Mouse (Mus musculus) liver, embryonic 12.5 days (tissue): Measurements from ENCODE around the gene Nt5dc3. TPM values are rescaled to one million over a fixed set of nuclear protein-coding genes. Genes with fewer than 3 reads are reported as not detected.

Experiments
- ATAC-seq: fragments of 200-750 bp; cut with Nextera tagmentation; 2 replicates; pipeline ENCODE4 v1.8.0; 2017; ENCODE audit warnings: moderate number of reproducible peaks, mild to moderate bottlenecking, moderate library complexity
- H3K27ac ChIP-seq: fragments of 300-500 bp; sonication (generic); 2 replicates; pipeline ENCODE4 v1.5.1; 2016; ENCODE audit warnings: mild to moderate bottlenecking
- H3K27me3 ChIP-seq: fragments of 300-500 bp; sonication (generic); replicated peaks from 2 replicates; pipeline ENCODE4 v1.6.1; 2016; ENCODE audit warnings: mild to moderate bottlenecking, moderate library complexity
- H3K36me3 ChIP-seq: fragments of 300-500 bp; sonication (generic); 2 replicates; pipeline ENCODE4 v1.6.1; 2016; ENCODE audit warnings: mild to moderate bottlenecking, moderate library complexity
- H3K4me1 ChIP-seq: fragments of 300-500 bp; sonication (generic); 2 replicates; pipeline ENCODE4 v1.6.1; 2016
- H3K4me2 ChIP-seq: fragments of 300-500 bp; sonication (generic); 2 replicates; pipeline ENCODE4 v1.6.1; 2016; ENCODE audit warnings: mild to moderate bottlenecking, moderate library complexity
- H3K4me3 ChIP-seq: fragments of 300-500 bp; sonication (generic); 2 replicates; pipeline ENCODE4 v1.5.1; 2016; ENCODE audit warnings: mild to moderate bottlenecking, moderate library complexity
- H3K9ac ChIP-seq: fragments of 300-500 bp; sonication (generic); 2 replicates; pipeline ENCODE4 v1.6.1; 2016; ENCODE audit warnings: mild to moderate bottlenecking, moderate library complexity
- H3K9me3 ChIP-seq: fragments of 300-500 bp; sonication (generic); replicated peaks from 2 replicates; pipeline ENCODE4 v1.6.1; 2016; ENCODE audit warnings: mild to moderate bottlenecking, moderate library complexity
- WGBS: fragments of 180-500 bp; shearing (Covaris S2); methylation state at CpG from one replicate; pipeline ENCODE4 v1.1.7; 2016; ENCODE audit not compliant: insufficient replicate concordance; 5-methylcytosine and 5-hydroxymethylcytosine counted together
- polyA plus RNA-seq: library from polyadenylated mRNA; unstranded; fragments of >200 nt; fragmentation: Nextera tagmentation; extraction: Ambion mirVana; gene quantifications from 2 replicates; pipeline ENCODE4 v1.2.1, GENCODE M21; 2016

Gene Nt5dc3
- polyA plus RNA-seq, 1 experiment from 2014 or later = 0.69 TPM

GRCm38 (mm10) chr10:86779816-86780500 lies 1.2 kb downstream of the Nt5dc3 start:
- Histone ChIP-seq H3K4me3 (peak overlapping the region; percentile 78), H3K27ac (no peak overlapping the region)
- ATAC-seq = no peak

GRCm38 (mm10) chr10:86781641-86782040 lies 2.8 kb downstream of the Nt5dc3 start:
- WGBS = 55% methylated on average over 5 of the region's 5 CpGs
- Histone ChIP-seq H3K27me3 (no peaks in the 10 kb centered on the region; the same call in 1 of the 2 replicates), H3K36me3 (no peaks in the 10 kb centered on the region), H3K4me3 (no peak overlapping the region), H3K27ac (no peak overlapping the region), H3K9me3 (no peaks in the 10 kb centered on the region), H3K9ac (no peak overlapping the region), H3K4me1 (peaks cover 52% of the 10 kb centered on the region), H3K4me2 (no peak overlapping the region)
- ATAC-seq = no peak

More at GRCm38 (mm10) chr10:86779816-86780500, 1.2 kb downstream of the Nt5dc3 start:
- 13% methylated on average over 12 of the region's 12 CpGs for WGBS
- Histone ChIP-seq H3K27me3 (no peaks in the 10 kb centered on the region; the same call in 1 of the 2 replicates), H3K9me3 (no peaks in the 10 kb centered on the region), H3K4me2 (peak overlapping the region; percentile 100), H3K36me3 (no peaks in the 10 kb centered on the region), H3K4me1 (peaks cover 52% of the 10 kb centered on the region), H3K9ac (peak overlapping the region; percentile 80)

- no peak overlapping the region for H3K4me3 ChIP-seq
- no peak overlapping the region for H3K4me2 ChIP-seq
- ATAC-seq = no peak
- peaks cover 49% of the 10 kb centered on the region for H3K4me1 ChIP-seq
- H3K27me3 ChIP-seq = no peaks in the 10 kb centered on the region
- H3K9me3 ChIP-seq = no peaks in the 10 kb centered on the region
- H3K36me3 ChIP-seq = no peaks in the 10 kb centered on the region
- H3K9ac ChIP-seq = no peak overlapping the region
- no peak overlapping the region for H3K27ac ChIP-seq
- WGBS = 74% methylated on average over 5 of the region's 5 CpGs
These were observed 3.9 kb downstream of the Nt5dc3 start for GRCm38 (mm10) chr10:86782656-86783055.

DNA sequence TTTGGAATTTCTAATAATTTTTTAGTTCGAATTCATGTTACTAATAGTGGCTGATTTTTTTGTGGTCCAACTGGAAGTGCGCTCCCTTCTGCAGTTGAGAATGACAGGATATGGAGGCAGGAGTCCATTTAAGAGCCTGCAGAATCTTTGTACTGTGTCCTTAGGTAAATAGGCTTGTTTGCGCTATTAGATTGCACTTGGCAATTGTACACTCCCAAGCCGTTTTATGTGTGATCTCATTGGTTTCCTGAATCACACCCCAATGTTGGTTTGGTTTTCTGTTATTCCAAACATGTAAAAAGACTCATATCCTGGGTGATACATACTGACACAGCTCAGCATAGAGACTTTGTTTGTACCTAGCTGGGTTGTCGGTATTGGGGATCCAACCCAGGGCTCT lies 4.8 kb downstream of the Nt5dc3 start:
- Histone ChIP-seq H3K4me1 (peaks cover 42% of the 10 kb centered on the region), H3K4me2 (no peak overlapping the region), H3K9me3 (no peaks in the 10 kb centered on the region), H3K27ac (no peak overlapping the region), H3K4me3 (no peak overlapping the region), H3K9ac (no peak overlapping the region), H3K36me3 (no peaks in the 10 kb centered on the region), H3K27me3 (no peaks in the 10 kb centered on the region)
- no peak for ATAC-seq
- 76% methylated on average over 5 of the region's 5 CpGs for WGBS

DNA sequence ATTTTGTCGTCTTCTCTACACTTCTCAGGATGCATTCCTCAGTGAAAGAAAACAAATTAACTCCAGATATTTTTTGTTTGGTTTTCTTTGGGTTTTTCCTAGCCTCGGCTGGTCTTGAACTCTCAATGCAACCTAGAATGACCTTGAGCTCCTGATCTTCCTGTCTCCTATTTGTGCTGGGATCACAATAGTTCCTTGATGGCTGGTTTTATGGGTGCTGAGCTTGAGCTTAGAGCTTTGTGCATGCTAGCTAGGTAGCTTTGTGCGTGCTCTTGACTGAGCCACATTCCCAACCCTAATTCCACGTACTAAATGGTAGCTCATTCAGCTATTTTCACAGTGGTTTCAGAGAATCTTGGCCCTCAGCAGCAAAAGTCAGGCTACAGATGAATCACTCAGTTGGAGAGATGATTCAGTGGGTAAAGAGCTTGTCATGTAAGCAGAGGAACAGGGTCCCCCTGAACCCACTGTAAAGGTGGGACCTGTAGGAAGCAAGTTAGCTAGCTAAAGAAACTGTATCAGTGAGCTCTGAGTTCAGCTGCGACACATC lies 5.4 kb downstream of the Nt5dc3 start:
- Histone ChIP-seq H3K36me3 (no peaks in the 10 kb centered on the region), H3K4me3 (no peak overlapping the region), H3K4me1 (peaks cover 38% of the 10 kb centered on the region), H3K9me3 (no peaks in the 10 kb centered on the region), H3K27me3 (no peaks in the 10 kb centered on the region), H3K4me2 (no peak overlapping the region), H3K9ac (no peak overlapping the region), H3K27ac (no peak overlapping the region)
- ATAC-seq = no peak
- WGBS = 78% methylated on average over 5 of the region's 5 CpGs

DNA sequence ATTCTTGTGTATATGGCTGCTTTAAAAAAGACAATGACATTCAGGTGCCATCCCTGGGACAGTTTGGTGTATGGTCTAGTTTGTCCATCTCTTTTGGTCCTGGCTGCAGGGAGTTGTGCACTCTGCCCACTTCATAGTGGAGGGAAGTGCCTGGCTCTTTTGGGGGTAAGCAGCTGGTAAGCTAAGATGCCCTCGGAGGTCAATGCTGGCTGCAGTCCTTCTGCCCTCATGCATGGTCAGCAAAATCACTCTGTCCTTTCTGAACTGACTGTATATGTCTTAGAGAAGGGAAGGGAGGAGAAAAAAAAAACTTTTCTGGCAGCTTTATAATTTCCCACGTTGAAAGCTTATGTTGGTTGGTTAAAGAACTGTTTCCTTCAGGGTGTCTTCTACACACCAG lies 6.6 kb downstream of the Nt5dc3 start:
- Histone ChIP-seq H3K9me3 (no peaks in the 10 kb centered on the region), H3K27ac (no peak overlapping the region), H3K4me3 (no peak overlapping the region), H3K4me2 (no peak overlapping the region), H3K36me3 (no peaks in the 10 kb centered on the region), H3K27me3 (no peaks in the 10 kb centered on the region), H3K4me1 (peaks cover 26% of the 10 kb centered on the region), H3K9ac (no peak overlapping the region)
- ATAC-seq = no peak
- WGBS = 55% methylated on average over 2 of the region's 2 CpGs

- Histone ChIP-seq H3K9ac (no peak overlapping the region), H3K4me3 (no peak overlapping the region), H3K36me3 (no peaks in the 10 kb centered on the region), H3K4me1 (peaks cover 23% of the 10 kb centered on the region), H3K9me3 (no peaks in the 10 kb centered on the region), H3K4me2 (no peak overlapping the region), H3K27ac (no peak overlapping the region), H3K27me3 (no peaks in the 10 kb centered on the region)
- 86% methylated on average over 5 of the region's 5 CpGs for WGBS
- no peak for ATAC-seq
These were observed 7.3 kb downstream of the Nt5dc3 start for GRCm38 (mm10) chr10:86786083-86786482.

GRCm38 (mm10) chr10:86788193-86788592 lies 9.4 kb downstream of the Nt5dc3 start:
- Histone ChIP-seq H3K4me2 (no peak overlapping the region), H3K4me1 (peaks cover 5% of the 10 kb centered on the region), H3K9ac (no peak overlapping the region), H3K27me3 (no peaks in the 10 kb centered on the region), H3K27ac (no peak overlapping the region), H3K9me3 (no peaks in the 10 kb centered on the region), H3K4me3 (no peak overlapping the region), H3K36me3 (no peaks in the 10 kb centered on the region)
- no peak for ATAC-seq
- WGBS = 66% methylated on average over 5 of the region's 5 CpGs

DNA sequence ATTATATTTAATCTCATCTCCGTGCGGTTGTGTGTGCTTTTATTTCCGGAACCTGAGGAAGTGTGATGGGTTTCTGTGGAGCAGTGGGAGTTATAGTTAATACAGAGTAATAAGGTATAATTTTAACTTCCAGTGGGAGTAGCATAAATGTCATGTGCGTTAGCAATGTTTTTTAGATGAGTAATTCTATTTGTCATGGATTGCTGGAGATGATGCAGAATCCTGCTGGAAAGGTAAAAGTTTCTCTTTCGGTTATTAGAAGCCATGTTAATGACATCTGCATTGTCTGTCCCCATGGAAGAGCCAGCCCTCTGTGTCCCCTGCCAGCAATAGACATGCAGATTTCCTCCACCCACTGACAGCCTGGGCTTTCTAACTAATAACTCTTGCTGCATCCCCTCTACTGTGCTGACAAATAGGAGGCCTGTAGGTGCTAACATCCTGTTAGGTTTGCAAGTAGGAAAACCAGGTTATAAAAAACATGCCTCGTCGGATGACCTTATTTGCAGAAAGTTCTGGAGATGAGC lies 10.4 kb downstream of the Nt5dc3 start:
- no peak overlapping the region for H3K27ac ChIP-seq
- 80% methylated on average over 7 of the region's 7 CpGs for whole genome bisulfite sequencing
- H3K4me3 ChIP-seq = no peak overlapping the region
- no peak for ATAC-seq
- no peak overlapping the region for H3K9ac ChIP-seq
- no peak overlapping the region for H3K4me2 ChIP-seq
- no peaks in the 10 kb centered on the region for H3K36me3 ChIP-seq
- no peaks in the 10 kb centered on the region for H3K27me3 ChIP-seq
- peaks cover 7% of the 10 kb centered on the region for H3K4me1 ChIP-seq
- H3K9me3 ChIP-seq = no peaks in the 10 kb centered on the region

DNA sequence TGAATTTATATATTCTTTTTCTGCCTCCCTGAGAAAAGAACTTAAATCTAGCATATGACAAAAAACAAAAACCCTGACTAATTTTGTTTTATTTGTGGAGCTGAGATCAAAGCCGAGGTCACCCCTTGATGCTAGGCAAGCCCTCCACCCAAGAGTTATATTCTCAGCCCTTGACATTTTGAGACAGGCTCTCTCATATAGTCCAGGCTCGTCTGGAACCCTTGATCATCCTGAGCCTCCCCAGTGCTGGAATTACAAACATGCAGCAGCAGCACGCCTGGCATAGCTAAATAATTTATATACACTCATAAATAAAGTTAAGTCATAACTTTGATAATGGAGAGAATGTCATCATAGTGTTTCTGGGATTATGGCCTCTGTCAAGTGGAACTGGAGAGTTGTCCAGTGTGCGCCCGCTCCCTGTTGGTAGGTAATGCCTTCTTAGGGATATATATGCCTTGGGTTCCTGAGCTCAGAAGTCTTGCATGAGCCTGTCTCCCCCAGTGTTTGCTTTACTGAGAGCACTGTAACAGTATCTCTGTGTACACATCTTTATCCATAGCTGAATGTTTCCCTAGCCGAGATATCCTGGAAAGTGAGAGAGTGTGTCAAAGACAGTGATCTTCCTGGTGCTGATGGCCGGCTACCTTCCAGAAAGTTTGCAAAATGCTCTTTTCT lies 12.8 kb downstream of the Nt5dc3 start:
- H3K4me3 ChIP-seq = no peak overlapping the region
- 76% methylated on average over 7 of the region's 7 CpGs for WGBS
- ATAC-seq = no peak
- H3K4me2 ChIP-seq = no peak overlapping the region
- no peak overlapping the region for H3K27ac ChIP-seq
- H3K27me3 ChIP-seq = no peaks in the 10 kb centered on the region
- no peaks in the 10 kb centered on the region for H3K36me3 ChIP-seq
- peaks cover 7% of the 10 kb centered on the region for H3K4me1 ChIP-seq
- H3K9ac ChIP-seq = no peak overlapping the region
- no peaks in the 10 kb centered on the region for H3K9me3 ChIP-seq

GRCm38 (mm10) chr10:86793509-86793951 lies 14.7 kb downstream of the Nt5dc3 start:
- no peaks in the 10 kb centered on the region for H3K27me3 ChIP-seq
- peaks cover 7% of the 10 kb centered on the region for H3K4me1 ChIP-seq
- WGBS = 55% methylated on average over 2 of the region's 2 CpGs
- H3K9me3 ChIP-seq = no peaks in the 10 kb centered on the region
- no peak overlapping the region for H3K27ac ChIP-seq
- no peaks in the 10 kb centered on the region for H3K36me3 ChIP-seq
- no peak overlapping the region for H3K4me3 ChIP-seq
- H3K9ac ChIP-seq = no peak overlapping the region
- ATAC-seq = 0 out of 2 replicates have a peak, but pooled peaks have one; percentile 35
- H3K4me2 ChIP-seq = no peak overlapping the region

DNA sequence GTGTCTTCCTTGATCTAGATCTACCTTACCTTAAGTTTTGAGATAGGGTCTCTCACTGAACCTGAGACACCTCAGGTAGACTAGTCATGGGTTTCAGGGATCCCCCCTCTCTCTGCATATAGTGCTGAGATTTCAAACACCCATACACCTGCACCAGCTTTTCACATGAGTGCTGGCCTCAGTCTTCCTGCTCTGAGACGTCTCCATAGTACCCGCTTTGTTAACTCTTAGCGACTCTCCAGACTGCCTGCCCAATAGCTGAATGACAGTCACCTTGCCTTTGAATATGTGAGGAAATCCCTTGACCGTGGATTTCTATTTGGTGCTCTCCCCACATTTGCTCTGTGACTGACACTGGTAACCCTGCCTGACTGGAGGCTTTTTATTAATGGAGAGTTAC lies 15.4 kb downstream of the Nt5dc3 start:
- Histone ChIP-seq H3K4me2 (no peak overlapping the region), H3K9me3 (no peaks in the 10 kb centered on the region), H3K4me3 (no peak overlapping the region), H3K36me3 (no peaks in the 10 kb centered on the region), H3K4me1 (peaks cover 7% of the 10 kb centered on the region), H3K27ac (no peak overlapping the region), H3K27me3 (no peaks in the 10 kb centered on the region), H3K9ac (no peak overlapping the region)
- WGBS = 73% methylated on average over 4 of the region's 4 CpGs
- no peak for ATAC-seq
